ENCODE assay signal across 8 mouse cellular contexts in genomic region chr10:59997591-59997990, GRCm38 (mm10). TPM values are rescaled to one million over a fixed set of nuclear protein-coding genes. Genes with fewer than 3 reads are reported as not detected.
A peak's percentile ranks its signal among the peaks of the same experiment; 100 is the strongest.
DNase-seq lines count a peak whose midpoint lies in the region; ATAC-seq and TF ChIP-seq lines count a peak whose summit lies in the region.
"Had no signal": no experiment of that assay in that cellular context is flagged by ENCODE, and none has a peak within 500 bp of the region (broad histone marks: within the 10 kb centered on the region; RNA-seq: fewer than 3 reads in every experiment).

No protein-coding gene starts in this region.

- no peaks in the 10 kb centered on the region for H3K27me3 ChIP-seq in MEL (ENCODE audit: control insufficient read depth in 1 of 2, insufficient read depth in 2 of 2, low read length in 2 of 2)
- no peaks in the 10 kb centered on the region for H3K27me3 ChIP-seq in liver, embryonic 13.5 days
- H3K27me3 ChIP-seq in splenic B cell, adult 2 months (ENCODE audit: control insufficient read depth, insufficient read depth, low read length, poor library complexity, severe bottlenecking), result no peaks in the 10 kb centered on the region
- H3K27me3 ChIP-seq: lung, embryonic 15.5 days had no signal

- peak in 2 of 3 experiments; percentile 72 to 75; a peak in 4 of 6 replicates for TF ChIP-seq CTCF in MEL (IDR thresholded peaks at IDR 0.05 in 2 of 3, conservative IDR thresholded peaks at IDR 0.05 in 1 of 3; ENCODE audit: control insufficient read depth in 1 of 3, insufficient read depth in 1 of 3, low read depth in 2 of 3, low read length in 3 of 3, poor library complexity in 1 of 3, severe bottlenecking in 1 of 3)

- no peak overlapping the region for H3K4me3 ChIP-seq in MEL (ENCODE audit: control insufficient read depth in 1 of 2, insufficient read depth in 1 of 2, low read depth in 2 of 2, low read length in 2 of 2)
- H3K4me3 ChIP-seq in liver, embryonic 13.5 days (replicated peaks), result no peak overlapping the region
- H3K4me3 ChIP-seq: lung, embryonic 15.5 days had no signal

- no peak overlapping the region for H3K27ac ChIP-seq in MEL (ENCODE audit: control insufficient read depth, low read depth, low read length)
- H3K27ac ChIP-seq in liver, embryonic 13.5 days, result no peak overlapping the region
- H3K27ac ChIP-seq: lung, embryonic 15.5 days had no signal

- peaks cover 7 to 13% of the 10 kb centered on the region in 2 experiments for H3K4me1 ChIP-seq in MEL (ENCODE audit: control insufficient read depth in 1 of 2, insufficient read depth in 2 of 2, low read length in 2 of 2)
- peaks cover 27% of the 10 kb centered on the region for H3K4me1 ChIP-seq in liver, embryonic 13.5 days (replicated peaks)

- 11% methylated on average over 7 of the region's 7 CpGs for WGBS in liver, embryonic 13.5 days (ENCODE audit: insufficient replicate concordance)

- H3K79me2 ChIP-seq in MEL (ENCODE audit: control insufficient read depth, insufficient read depth, low read length, poor library complexity), result peaks cover 16% of the 10 kb centered on the region

- no peak for TF ChIP-seq EP300 in MEL (IDR thresholded peaks at IDR 0.05; ENCODE audit: low read depth in 1 of 2, low read length in 2 of 2)

- H3K9me3 ChIP-seq in MEL (replicated peaks; ENCODE audit: insufficient read depth, low read length), result no peaks in the 10 kb centered on the region
- H3K9me3 ChIP-seq in liver, embryonic 13.5 days (replicated peaks), result no peaks in the 10 kb centered on the region
- H3K9me3 ChIP-seq: lung, embryonic 15.5 days had no signal

- no peak overlapping the region for H3K4me2 ChIP-seq in liver, embryonic 13.5 days
- H3K4me2 ChIP-seq: lung, embryonic 15.5 days had no signal

- peak; percentile 67 for TF ChIP-seq RAD21 in MEL (IDR thresholded peaks at IDR 0.05; ENCODE audit: low read depth, low read length)

- H3K36me3 ChIP-seq in MEL (ENCODE audit: control insufficient read depth in 1 of 2, insufficient read depth in 2 of 2, low read length in 2 of 2), result peaks cover 6 to 30% of the 10 kb centered on the region in 2 experiments; a peak in 3 of 4 replicates
- peaks cover 46% of the 10 kb centered on the region for H3K36me3 ChIP-seq in liver, embryonic 13.5 days
- H3K36me3 ChIP-seq in splenic B cell, adult 2 months (ENCODE audit: control insufficient read depth, insufficient read depth, low read length, poor library complexity, severe bottlenecking), result peaks cover 9% of the 10 kb centered on the region

- peak; percentile 74 for DNase-seq in layer of hippocampus, adult 11-12 months (ENCODE audit: low spot score)
- DNase-seq in layer of hippocampus, postnatal 36 days, result no peak
- DNase-seq in CD4-positive, CD25-positive, alpha-beta regulatory T cell, adult 2 months (ENCODE audit: low read depth, low spot score), result peak; percentile 83
- peak; percentile 82 for DNase-seq in MEL (ENCODE audit: low read depth, low spot score)
- peak; percentile 48 for DNase-seq in liver, embryonic 13.5 days
- peak; percentile 81 for DNase-seq in splenic B cell, adult 2 months (ENCODE audit: low read depth, low spot score)

- no peak for TF ChIP-seq POLR2A in MEL (IDR thresholded peaks at IDR 0.05; ENCODE audit: control insufficient read depth in 1 of 2, insufficient read depth in 1 of 2, low read depth in 1 of 2, low read length in 2 of 2, poor library complexity in 1 of 2)

- no peak overlapping the region for H3K9ac ChIP-seq in MEL (ENCODE audit: control insufficient read depth, low read depth, low read length, poor library complexity, severe bottlenecking)
- H3K9ac ChIP-seq in liver, embryonic 13.5 days, result no peak overlapping the region
- H3K9ac ChIP-seq: lung, embryonic 15.5 days had no signal

- peak; percentile 45; the same call in 1 of the 2 replicates for ATAC-seq in common myeloid progenitor, adult 5-6 weeks (replicated peaks; ENCODE audit: low read depth, poor library complexity, severe bottlenecking)
- no peak for ATAC-seq in liver, embryonic 13.5 days (ENCODE audit: low read depth)

TF ChIP-seq in MEL, 35 proteins besides CTCF, POLR2A, EP300 and RAD21:
- peak; percentile 40; the same call in 1 of the 2 replicates for TF ChIP-seq ZC3H11A (IDR thresholded peaks at IDR 0.05; ENCODE audit: low read depth, low read length)
- TF ChIP-seq SMC3 (IDR thresholded peaks at IDR 0.05; ENCODE audit: low read depth, low read length), result peak; percentile 55
- no peak for TF ChIP-seq POLR2AphosphoS2 (IDR thresholded peaks at IDR 0.05; ENCODE audit: low read length)

RNA-seq across cellular contexts. Expression of gene Ascc1, which starts 5.0 kb away (rescaled TPM):
- total RNA-seq in layer of hippocampus, postnatal 36 days (2021), result 10 to 100 TPM; 14.3 to 18.1 TPM
- total RNA-seq in MEL (2012; rRNA removed), result 17.0 and 17.1 TPM in 2 replicates
- polyA plus RNA-seq in MEL (2012; ENCODE audit: insufficient read depth in 1 of 2, insufficient read length in 2 of 2, low read depth in 1 of 2, low replicate concordance in 2 of 2, missing spikeins in 1 of 2), result 10 to 100 TPM in 1 of 2 experiments, not detected in 1; 37.9 TPM
- 30.5 and 41.6 TPM in 2 replicates for total RNA-seq in common myeloid progenitor, adult 5-6 weeks (2017)
- 21.6 and 23.0 TPM in 2 replicates for polyA plus RNA-seq in liver, embryonic 13.5 days (2015; fragmentation: Nextera tagmentation; extraction: Ambion mirVana)

RNA-seq across cellular contexts. Expression of gene Anapc16, which starts 5.3 kb away (rescaled TPM):
- total RNA-seq in layer of hippocampus, postnatal 36 days (2021), result 10 to 100 TPM; 69.8 to 71.1 TPM
- total RNA-seq in MEL (2012; rRNA removed), result 61.5 and 73.0 TPM in 2 replicates
- polyA plus RNA-seq in MEL (2012; ENCODE audit: insufficient read depth in 1 of 2, insufficient read length in 2 of 2, low read depth in 1 of 2, low replicate concordance in 2 of 2, missing spikeins in 1 of 2), result 10 to 100 TPM in 1 of 2 experiments, not detected in 1; 53.7 TPM
- total RNA-seq in common myeloid progenitor, adult 5-6 weeks (2017), result 45.3 and 60.5 TPM in 2 replicates
- polyA plus RNA-seq in liver, embryonic 13.5 days (2015; fragmentation: Nextera tagmentation; extraction: Ambion mirVana), result 46.4 and 52.7 TPM in 2 replicates

RNA-seq across cellular contexts. Expression of gene Ddit4, which starts 46.0 kb away (rescaled TPM):
- 10 to 100 TPM; 89.5 to 96.2 TPM for total RNA-seq in layer of hippocampus, postnatal 36 days (2021)
- total RNA-seq in MEL (2012; rRNA removed), result 2.6 and 40.6 TPM in 2 replicates
- 10 to 100 TPM in 1 of 2 experiments, not detected in 1; 11.6 TPM for polyA plus RNA-seq in MEL (2012; ENCODE audit: insufficient read depth in 1 of 2, insufficient read length in 2 of 2, low read depth in 1 of 2, low replicate concordance in 2 of 2, missing spikeins in 1 of 2)
- 1.4 and 4.2 TPM in 2 replicates for total RNA-seq in common myeloid progenitor, adult 5-6 weeks (2017)
- 2.7 and 2.8 TPM in 2 replicates for polyA plus RNA-seq in liver, embryonic 13.5 days (2015; fragmentation: Nextera tagmentation; extraction: Ambion mirVana)

Comparison
In these comparisons a context has a peak if more than half of its experiments do, and no peak if none do; other contexts are left out.
1. DNase-seq: peak in layer of hippocampus, adult 11-12 months (single experiment), CD4-positive, CD25-positive, alpha-beta regulatory T cell, adult 2 months (single experiment), MEL (single experiment), liver, embryonic 13.5 days (single experiment) and splenic B cell, adult 2 months (single experiment); none in layer of hippocampus, postnatal 36 days (0 of 2).